Mouse (Mus musculus): ENCODE data around the gene Tmc7. TPM values are rescaled to one million over a fixed set of nuclear protein-coding genes. Genes with fewer than 3 reads are reported as not detected.

Gene Tmc7
- polyA plus RNA-seq, 1 experiment from 2014 or later: 1.6 TPM

DNA sequence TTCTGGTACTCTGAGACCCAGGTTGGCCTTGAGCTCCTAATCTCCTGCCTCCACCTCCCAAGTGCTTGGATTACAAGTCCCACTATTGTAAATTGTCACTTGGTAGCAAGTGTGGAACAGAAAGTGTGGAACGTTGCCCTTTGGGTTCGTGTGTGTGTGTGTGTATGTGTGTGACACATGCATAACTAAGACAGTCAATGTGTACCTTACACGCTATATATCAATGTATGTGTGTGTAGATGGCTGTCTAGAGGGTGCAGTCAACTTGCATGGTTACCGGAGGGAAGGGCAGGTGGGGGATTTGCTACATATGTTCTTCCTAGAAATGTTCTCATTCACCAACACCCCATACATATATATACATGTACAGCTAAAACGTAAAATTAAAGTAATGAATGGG, 390 bp upstream of the Tmc7 start:
- no peaks in the 10 kb centered on the region for H3K9me3 ChIP-seq (replicated peaks)
- no peak for ATAC-seq (replicated peaks; ENCODE audit: insufficient number of reproducible peaks, insufficient read depth, low FRiP score, low read depth)
- H3K27ac ChIP-seq: no peak overlapping the region
- peak overlapping the region; percentile 59 for H3K4me3 ChIP-seq
- H3K9ac ChIP-seq: no peak overlapping the region
- H3K4me2 ChIP-seq: peak overlapping the region; percentile 93
- peaks cover 11% of the 10 kb centered on the region for H3K4me1 ChIP-seq (replicated peaks)
- 70% methylated on average over 5 of the region's 5 CpGs for WGBS
- peaks cover 11% of the 10 kb centered on the region for H3K27me3 ChIP-seq
- H3K36me3 ChIP-seq: no peaks in the 10 kb centered on the region

DNA sequence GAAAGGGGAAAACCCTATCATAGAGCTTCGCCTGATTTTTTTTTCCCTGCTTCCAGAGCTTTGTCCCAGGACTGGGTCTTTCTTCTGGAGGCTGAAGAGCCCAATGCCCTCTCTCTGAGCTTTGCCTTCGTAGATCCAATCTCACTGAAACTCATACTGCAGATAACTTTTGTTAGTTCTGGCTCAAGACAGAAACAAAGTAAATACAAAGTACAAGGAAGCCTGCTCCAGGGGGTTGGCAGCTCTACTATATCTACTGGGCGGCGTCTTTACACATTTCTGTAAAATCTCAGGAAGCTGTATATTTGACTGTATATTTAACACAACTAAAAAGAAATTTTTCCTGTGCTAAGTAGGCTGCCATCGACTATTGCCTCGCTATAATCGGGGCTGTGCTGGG, 715 bp downstream of the Tmc7 start:
- Histone ChIP-seq H3K9ac (0 out of 2 replicates have a peak overlapping the region, but pooled peaks have one; percentile 61), H3K9me3 (replicated peaks) (no peaks in the 10 kb centered on the region), H3K4me2 (peak overlapping the region; percentile 93), H3K4me3 (peak overlapping the region; percentile 59), H3K27me3 (peaks cover 11% of the 10 kb centered on the region), H3K27ac (no peak overlapping the region), H3K4me1 (replicated peaks) (peaks cover 11% of the 10 kb centered on the region), H3K36me3 (no peaks in the 10 kb centered on the region)
- 18% methylated on average over 7 of the region's 7 CpGs for WGBS
- no peak for ATAC-seq (replicated peaks; ENCODE audit: insufficient number of reproducible peaks, insufficient read depth, low FRiP score, low read depth)

DNA sequence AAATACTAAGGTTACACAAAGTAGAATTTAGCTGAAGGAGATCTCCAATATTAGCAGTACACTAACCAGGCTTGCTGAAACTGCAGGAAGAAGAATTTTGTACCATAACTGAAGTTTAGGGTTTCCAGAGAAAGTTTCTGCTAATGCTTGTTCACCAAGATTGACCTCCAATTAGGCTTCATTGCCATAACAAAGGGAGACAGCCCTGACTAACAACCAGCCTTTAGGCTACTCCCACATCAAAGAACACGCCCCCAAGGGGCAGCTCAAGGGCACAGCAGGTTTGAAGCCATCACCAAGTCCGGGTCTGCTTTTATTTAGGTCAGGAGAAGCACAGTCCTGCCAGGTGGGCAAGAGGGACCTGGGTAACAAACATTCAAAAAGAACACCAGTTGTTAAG, 4.6 kb downstream of the Tmc7 start:
- Histone ChIP-seq H3K4me3 (no peak overlapping the region), H3K9me3 (replicated peaks) (no peaks in the 10 kb centered on the region), H3K4me1 (replicated peaks) (peaks cover 18% of the 10 kb centered on the region), H3K27me3 (peaks cover 11% of the 10 kb centered on the region), H3K36me3 (no peaks in the 10 kb centered on the region), H3K4me2 (no peak overlapping the region), H3K9ac (no peak overlapping the region), H3K27ac (no peak overlapping the region)
- 54% methylated on average over 2 of the region's 2 CpGs for WGBS
- no peak for ATAC-seq (replicated peaks; ENCODE audit: insufficient number of reproducible peaks, insufficient read depth, low FRiP score, low read depth)

DNA sequence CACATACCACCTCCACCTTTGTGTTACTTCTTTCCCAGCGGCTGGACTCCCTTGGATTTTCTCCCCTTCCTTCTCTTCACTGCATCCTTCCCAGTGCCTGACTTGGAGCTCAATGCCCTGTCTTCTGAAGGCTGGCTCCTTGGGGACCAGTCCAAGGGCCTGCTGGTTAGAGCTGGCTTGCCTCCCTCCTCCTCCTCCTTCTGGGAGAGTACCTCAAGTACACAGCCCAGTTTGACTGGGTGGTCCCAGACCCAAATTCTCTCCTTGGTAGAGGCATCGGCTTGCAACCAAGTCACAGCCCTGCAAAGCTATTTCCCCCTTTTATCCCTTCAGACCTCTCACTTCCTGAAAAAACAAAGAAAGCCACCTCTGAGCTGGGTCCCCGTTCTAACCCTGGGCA, 6.3 kb downstream of the Tmc7 start:
- 52% methylated on average over 3 of the region's 3 CpGs for WGBS
- Histone ChIP-seq H3K4me3 (no peak overlapping the region), H3K4me1 (replicated peaks) (peaks cover 6% of the 10 kb centered on the region), H3K36me3 (no peaks in the 10 kb centered on the region), H3K9me3 (replicated peaks) (no peaks in the 10 kb centered on the region), H3K27me3 (peaks cover 7% of the 10 kb centered on the region), H3K9ac (no peak overlapping the region), H3K27ac (no peak overlapping the region), H3K4me2 (no peak overlapping the region)
- no peak for ATAC-seq (replicated peaks; ENCODE audit: insufficient number of reproducible peaks, insufficient read depth, low FRiP score, low read depth)

DNA sequence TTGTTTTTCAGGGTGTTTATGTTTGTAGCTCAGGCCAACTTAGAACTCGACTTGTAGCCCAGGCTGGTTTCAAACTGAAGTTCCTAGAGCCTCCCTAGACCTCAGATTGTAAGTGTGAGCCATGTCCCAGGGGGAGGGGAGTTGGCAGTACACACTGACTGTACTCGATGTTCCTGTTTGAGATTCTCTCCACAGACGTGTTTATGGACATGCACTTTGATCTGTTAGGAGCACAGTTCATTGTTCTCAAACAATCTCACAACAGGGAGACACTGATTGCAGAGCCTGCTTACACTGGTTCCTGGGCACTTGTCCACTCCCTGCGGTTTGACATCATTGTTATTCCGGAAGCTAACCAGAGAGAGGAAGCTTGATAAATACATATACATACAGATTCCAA, 12.5 kb downstream of the Tmc7 start:
- WGBS: 58% methylated on average over 5 of the region's 5 CpGs
- no peaks in the 10 kb centered on the region; the same call in 1 of the 2 replicates for H3K27me3 ChIP-seq
- no peak overlapping the region for H3K9ac ChIP-seq
- H3K27ac ChIP-seq: no peak overlapping the region
- no peaks in the 10 kb centered on the region for H3K36me3 ChIP-seq
- no peak overlapping the region for H3K4me3 ChIP-seq
- no peak for ATAC-seq (replicated peaks; ENCODE audit: insufficient number of reproducible peaks, insufficient read depth, low FRiP score, low read depth)
- no peaks in the 10 kb centered on the region for H3K4me1 ChIP-seq (replicated peaks)
- no peak overlapping the region for H3K4me2 ChIP-seq
- H3K9me3 ChIP-seq (replicated peaks): no peaks in the 10 kb centered on the region

DNA sequence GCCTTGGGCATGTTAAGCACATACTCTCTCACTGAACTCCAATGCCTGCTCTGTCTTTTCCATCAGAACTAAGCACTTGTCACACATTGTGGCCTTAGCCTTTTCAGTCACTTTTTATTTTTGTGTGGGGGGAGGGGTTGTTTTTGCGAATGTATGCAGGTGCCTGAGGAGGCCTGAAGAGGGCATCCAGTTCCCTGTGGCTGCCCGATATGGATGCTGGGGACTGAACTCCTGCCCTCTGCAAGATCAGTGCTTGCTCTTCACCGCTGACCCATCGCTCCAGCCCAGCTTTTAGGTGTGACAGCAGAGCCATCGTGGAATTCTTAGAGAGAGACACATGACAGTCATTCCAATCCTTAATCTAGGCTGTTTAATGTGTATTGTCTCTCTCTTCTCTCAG, 13.2 kb downstream of the Tmc7 start:
- Histone ChIP-seq H3K4me2 (no peak overlapping the region), H3K27me3 (no peaks in the 10 kb centered on the region; the same call in 1 of the 2 replicates), H3K9ac (no peak overlapping the region), H3K4me1 (replicated peaks) (no peaks in the 10 kb centered on the region), H3K9me3 (replicated peaks) (no peaks in the 10 kb centered on the region), H3K27ac (no peak overlapping the region), H3K4me3 (no peak overlapping the region), H3K36me3 (no peaks in the 10 kb centered on the region)
- ATAC-seq (replicated peaks; ENCODE audit: insufficient number of reproducible peaks, insufficient read depth, low FRiP score, low read depth): no peak
- WGBS: 54% methylated on average over 5 of the region's 5 CpGs

- Histone ChIP-seq H3K27ac (no peak overlapping the region), H3K9ac (no peak overlapping the region), H3K4me3 (no peak overlapping the region), H3K27me3 (no peaks in the 10 kb centered on the region), H3K4me2 (no peak overlapping the region), H3K36me3 (no peaks in the 10 kb centered on the region), H3K4me1 (replicated peaks) (no peaks in the 10 kb centered on the region), H3K9me3 (replicated peaks) (no peaks in the 10 kb centered on the region)
- WGBS: 77% methylated on average over 6 of the region's 6 CpGs
- ATAC-seq (replicated peaks; ENCODE audit: insufficient number of reproducible peaks, insufficient read depth, low FRiP score, low read depth): no peak
Measured at GRCm38 (mm10) chr7:118569121-118569543, 15.4 kb downstream of the Tmc7 start.

DNA sequence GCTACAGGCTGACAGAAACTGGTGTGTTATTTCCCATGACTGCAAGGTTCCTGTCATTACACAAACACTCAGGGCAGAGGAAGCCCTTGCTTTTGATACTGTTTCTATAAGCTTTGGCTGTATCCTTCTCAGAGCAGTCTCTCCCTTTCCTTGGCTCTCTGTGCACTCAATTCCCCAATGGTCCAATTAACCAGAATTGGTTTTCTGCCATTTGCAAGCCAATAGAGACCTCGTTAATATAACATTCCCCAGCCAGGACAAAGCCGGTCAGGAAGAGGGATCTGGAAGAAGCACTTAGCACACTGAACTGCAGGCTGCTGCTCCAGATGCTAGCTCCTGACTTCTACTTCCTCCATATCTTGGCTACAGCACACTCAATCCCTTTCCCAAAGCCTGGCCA, 30.2 kb downstream of the Tmc7 start:
- Histone ChIP-seq H3K27me3 (no peaks in the 10 kb centered on the region), H3K4me3 (no peak overlapping the region), H3K9ac (no peak overlapping the region), H3K27ac (no peak overlapping the region), H3K9me3 (replicated peaks) (no peaks in the 10 kb centered on the region), H3K36me3 (no peaks in the 10 kb centered on the region), H3K4me2 (no peak overlapping the region), H3K4me1 (replicated peaks) (no peaks in the 10 kb centered on the region)
- WGBS: 82% methylated on average over 2 of the region's 2 CpGs
- ATAC-seq (replicated peaks; ENCODE audit: insufficient number of reproducible peaks, insufficient read depth, low FRiP score, low read depth): no peak

DNA sequence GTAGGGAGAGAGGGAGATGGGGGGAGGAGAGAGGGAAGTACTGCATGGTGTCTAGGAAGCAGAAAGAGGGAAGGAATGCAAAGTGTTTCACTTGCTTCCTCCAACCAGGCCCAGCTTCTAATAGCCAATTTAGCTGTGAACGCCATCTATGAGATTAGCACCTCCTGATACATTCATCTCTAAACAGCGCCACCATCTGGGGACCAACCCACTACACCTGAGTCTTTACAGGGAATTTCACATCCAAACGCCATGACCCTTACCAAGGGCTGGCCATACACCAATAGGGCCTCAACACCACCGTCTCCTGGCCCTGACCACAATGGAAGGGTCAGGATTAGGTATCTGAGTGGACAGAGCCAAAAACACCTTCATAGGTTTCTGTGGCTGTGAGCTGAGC, 30.7 kb downstream of the Tmc7 start:
- Histone ChIP-seq H3K4me3 (no peak overlapping the region), H3K27me3 (no peaks in the 10 kb centered on the region), H3K27ac (no peak overlapping the region), H3K36me3 (no peaks in the 10 kb centered on the region), H3K9ac (no peak overlapping the region), H3K4me1 (replicated peaks) (no peaks in the 10 kb centered on the region), H3K4me2 (no peak overlapping the region), H3K9me3 (replicated peaks) (no peaks in the 10 kb centered on the region)
- no peak for ATAC-seq (replicated peaks; ENCODE audit: insufficient number of reproducible peaks, insufficient read depth, low FRiP score, low read depth)
- WGBS: 65% methylated on average over 4 of the region's 4 CpGs

GRCm38 (mm10) chr7:118547451-118547850, 37.1 kb downstream of the Tmc7 start:
- Histone ChIP-seq H3K9ac (no peak overlapping the region), H3K4me3 (no peak overlapping the region), H3K36me3 (no peaks in the 10 kb centered on the region), H3K9me3 (replicated peaks) (no peaks in the 10 kb centered on the region), H3K27me3 (no peaks in the 10 kb centered on the region), H3K4me2 (no peak overlapping the region), H3K27ac (no peak overlapping the region), H3K4me1 (replicated peaks) (no peaks in the 10 kb centered on the region)
- WGBS: 73% methylated on average over 10 of the region's 10 CpGs
- ATAC-seq (replicated peaks; ENCODE audit: insufficient number of reproducible peaks, insufficient read depth, low FRiP score, low read depth): no peak

DNA sequence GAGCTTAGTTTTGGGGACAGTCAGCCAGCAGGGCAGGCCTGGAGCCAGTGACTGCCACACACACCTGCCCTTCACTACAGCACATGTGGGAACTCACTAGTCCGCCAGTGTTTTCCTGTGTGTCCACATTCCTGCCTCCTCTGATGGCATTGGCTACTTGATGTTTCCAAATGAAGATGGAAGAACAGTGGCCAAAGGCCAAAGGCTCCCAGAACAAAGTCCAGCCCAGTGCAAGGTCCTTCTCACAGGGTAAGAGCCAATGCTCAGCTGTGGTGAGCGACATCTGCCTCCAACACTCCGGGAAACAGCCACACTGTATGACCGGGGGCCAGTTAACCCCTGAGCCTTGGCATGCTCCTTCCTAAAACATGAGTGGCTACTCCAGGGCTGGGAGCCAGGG, 40.4 kb downstream of the Tmc7 start:
- 0 out of 2 replicates have a peak, but pooled peaks have one; percentile 4 for ATAC-seq (replicated peaks; ENCODE audit: insufficient number of reproducible peaks, insufficient read depth, low FRiP score, low read depth)
- H3K4me1 ChIP-seq (replicated peaks): no peaks in the 10 kb centered on the region
- H3K9ac ChIP-seq: no peak overlapping the region
- WGBS: 81% methylated on average over 4 of the region's 4 CpGs
- no peaks in the 10 kb centered on the region for H3K36me3 ChIP-seq
- H3K4me3 ChIP-seq: no peak overlapping the region
- no peak overlapping the region for H3K27ac ChIP-seq
- H3K9me3 ChIP-seq (replicated peaks): no peaks in the 10 kb centered on the region
- no peak overlapping the region for H3K4me2 ChIP-seq
- no peaks in the 10 kb centered on the region for H3K27me3 ChIP-seq

- 82% methylated on average over 4 of the region's 4 CpGs for WGBS
- Histone ChIP-seq H3K9ac (no peak overlapping the region), H3K4me1 (replicated peaks) (peaks cover 10% of the 10 kb centered on the region; the same call in 1 of the 2 replicates), H3K36me3 (no peaks in the 10 kb centered on the region), H3K4me2 (no peak overlapping the region), H3K4me3 (no peak overlapping the region), H3K27ac (no peak overlapping the region), H3K27me3 (no peaks in the 10 kb centered on the region), H3K9me3 (replicated peaks) (no peaks in the 10 kb centered on the region)
- no peak for ATAC-seq (replicated peaks; ENCODE audit: insufficient number of reproducible peaks, insufficient read depth, low FRiP score, low read depth)
Measured at GRCm38 (mm10) chr7:118535076-118535475, 49.5 kb downstream of the Tmc7 start.

Measured in heart, embryonic 15.5 days (tissue).